Mouse (Mus musculus) heart, adult 11 months (tissue): ENCODE results near the gene Dapl1.

Experiments used
- DNase-seq: peaks from one replicate; pipeline ENCODE4 v3.0.0; 2022

Dapl1 gene

GRCm38 (mm10) chr2:59474336-59474735 is 10.1 kb upstream of the Dapl1 start:
- peak; percentile 14 for DNase-seq

- DNase-seq, result peak; percentile 60
Observed at GRCm38 (mm10) chr2:59485080-59485479, 627 bp downstream of the Dapl1 start.

- DNase-seq, result peak; percentile 8
Observed at GRCm38 (mm10) chr2:59485657-59486056, 1.2 kb downstream of the Dapl1 start.

- peak; percentile 84 for DNase-seq
Observed at GRCm38 (mm10) chr2:59486196-59486845, 1.9 kb downstream of the Dapl1 start.

GRCm38 (mm10) chr2:59488235-59488634 is 3.8 kb downstream of the Dapl1 start:
- no peak for DNase-seq

GRCm38 (mm10) chr2:59490353-59490752 is 5.9 kb downstream of the Dapl1 start:
- no peak for DNase-seq

GRCm38 (mm10) chr2:59493445-59494085 is 9.1 kb downstream of the Dapl1 start:
- peak; percentile 62 for DNase-seq

- no peak for DNase-seq
Observed at GRCm38 (mm10) chr2:59499146-59499545, 14.7 kb downstream of the Dapl1 start.

- DNase-seq, result no peak
Observed at GRCm38 (mm10) chr2:59499717-59500116, 15.3 kb downstream of the Dapl1 start.

GRCm38 (mm10) chr2:59509061-59509460 is 24.6 kb downstream of the Dapl1 start:
- DNase-seq, result no peak

GRCm38 (mm10) chr2:59510416-59510815 is 26.0 kb downstream of the Dapl1 start:
- no peak for DNase-seq

GRCm38 (mm10) chr2:59510882-59511281 is 26.4 kb downstream of the Dapl1 start:
- peak; percentile 85 for DNase-seq

GRCm38 (mm10) chr2:59520663-59521062 is 36.2 kb downstream of the Dapl1 start:
- peak; percentile 88 for DNase-seq

- peak; percentile 94 for DNase-seq
Observed at GRCm38 (mm10) chr2:59522079-59522684, 37.7 kb downstream of the Dapl1 start.

- no peak for DNase-seq
Observed at GRCm38 (mm10) chr2:59523526-59523925, 39.1 kb downstream of the Dapl1 start.

GRCm38 (mm10) chr2:59526893-59527292 is 42.4 kb downstream of the Dapl1 start:
- peak; percentile 98 for DNase-seq

GRCm38 (mm10) chr2:59529574-59530080 is 45.2 kb downstream of the Dapl1 start:
- DNase-seq, result no peak

- DNase-seq, result no peak
Observed at GRCm38 (mm10) chr2:59530811-59531210, 46.4 kb downstream of the Dapl1 start.

- DNase-seq, result peak; percentile 61
Observed at GRCm38 (mm10) chr2:59532999-59533398, 48.5 kb downstream of the Dapl1 start.

- DNase-seq, result peak; percentile 89
Observed at GRCm38 (mm10) chr2:59533504-59533903, 49.1 kb downstream of the Dapl1 start.

- peak; percentile 93 for DNase-seq
Observed at GRCm38 (mm10) chr2:59533971-59534748, 49.7 kb downstream of the Dapl1 start.

GRCm38 (mm10) chr2:59536958-59537357 is 52.5 kb downstream of the Dapl1 start:
- no peak for DNase-seq

GRCm38 (mm10) chr2:59538031-59538430 is 53.6 kb downstream of the Dapl1 start:
- DNase-seq, result peak; percentile 82
